Mouse (Mus musculus) heart, embryonic 11.5 days (tissue): Measurements from ENCODE around the gene Pcx. TPM values are rescaled to one million over a fixed set of nuclear protein-coding genes. Genes with fewer than 3 reads are reported as not detected.

Experiments used
- ATAC-seq: fragments of 200-750 bp; cut with Nextera tagmentation; replicated peaks from 2 replicates; pipeline ENCODE4 v1.8.0; 2017; ENCODE audit warnings: moderate library complexity; ENCODE audit not compliant: insufficient number of reproducible peaks, low FRiP score, low TSS enrichment
- H3K27ac ChIP-seq: fragments of 300-500 bp; sonication (generic); 2 replicates; pipeline ENCODE4 v1.5.1; 2014; ENCODE audit warnings: mild to moderate bottlenecking, low read depth, low read length
- H3K27me3 ChIP-seq: fragments of 300-500 bp; sonication (generic); 2 replicates; pipeline ENCODE4 v1.6.1; 2014; ENCODE audit warnings: mild to moderate bottlenecking, low read length, mixed read lengths; ENCODE audit not compliant: control insufficient read depth, insufficient read depth
- H3K36me3 ChIP-seq: fragments of 300-500 bp; sonication (generic); 2 replicates; pipeline ENCODE4 v1.6.1; 2014; ENCODE audit warnings: mild to moderate bottlenecking, low read length, moderate library complexity, mixed read lengths; ENCODE audit not compliant: control insufficient read depth, insufficient read depth
- H3K4me1 ChIP-seq: fragments of 300-500 bp; sonication (generic); 2 replicates; pipeline ENCODE4 v1.6.1; 2014; ENCODE audit warnings: low read length; ENCODE audit not compliant: control insufficient read depth, insufficient read depth
- H3K4me2 ChIP-seq: fragments of 300-500 bp; sonication (generic); 2 replicates; pipeline ENCODE4 v1.6.1; 2014; ENCODE audit warnings: mild to moderate bottlenecking, moderate library complexity
- H3K4me3 ChIP-seq: fragments of 300-500 bp; sonication (generic); 2 replicates; pipeline ENCODE4 v1.5.1; 2014; ENCODE audit warnings: low read depth, low read length
- H3K9ac ChIP-seq: fragments of 300-500 bp; sonication (generic); 2 replicates; pipeline ENCODE4 v1.6.1; 2014; ENCODE audit warnings: mild to moderate bottlenecking, low read depth, low read length, moderate library complexity
- H3K9me3 ChIP-seq: fragments of 300-500 bp; sonication (generic); replicated peaks from 2 replicates; pipeline ENCODE4 v1.6.1; 2016; ENCODE audit warnings: low read length; ENCODE audit not compliant: control insufficient read depth
- WGBS: fragments of 180-500 bp; shearing (Covaris S2); extraction: QIAGEN DNeasy Blood & Tissue Kit; methylation state at CpG from one replicate; pipeline ENCODE4 v1.1.7; 2014; ENCODE audit not compliant: insufficient replicate concordance; 5-methylcytosine and 5-hydroxymethylcytosine counted together
- microRNA-seq: library from miRNA; unstranded; fragments of <30 nt; microRNA quantifications from one replicate; pipeline ENCODE4, GENCODE M21; 2016; ENCODE audit warnings: borderline number of aligned reads
- polyA plus RNA-seq: library from polyadenylated mRNA; unstranded; fragments of >200 nt; fragmentation: Nextera tagmentation; extraction: Ambion mirVana; gene quantifications from 2 replicates; pipeline ENCODE4 v1.2.1, GENCODE M21; 2014

Pcx gene
- polyA plus RNA-seq, 1 experiment from 2014 or later: 12.8 TPM

- no peak for ATAC-seq
- no peak overlapping the region for H3K4me3 ChIP-seq
- no peak overlapping the region for H3K4me2 ChIP-seq
- no peak overlapping the region for H3K9ac ChIP-seq
- H3K9me3 ChIP-seq: no peaks in the 10 kb centered on the region
- H3K27ac ChIP-seq: no peak overlapping the region
- H3K36me3 ChIP-seq: no peaks in the 10 kb centered on the region
- WGBS: 3% methylated on average over 1 of the region's 1 CpGs
- no peaks in the 10 kb centered on the region for H3K27me3 ChIP-seq
- H3K4me1 ChIP-seq: peaks cover 17% of the 10 kb centered on the region
Observed at GRCm38 (mm10) chr19:4628819-4629218, 118.5 kb downstream of the Pcx start.

- Histone ChIP-seq H3K9ac (no peak overlapping the region), H3K27me3 (peaks cover 7% of the 10 kb centered on the region; the same call in 1 of the 2 replicates), H3K4me1 (no peaks in the 10 kb centered on the region), H3K27ac (no peak overlapping the region), H3K4me3 (no peak overlapping the region), H3K4me2 (no peak overlapping the region), H3K36me3 (no peaks in the 10 kb centered on the region), H3K9me3 (no peaks in the 10 kb centered on the region)
- no peak for ATAC-seq
- 52% methylated on average over 4 of the region's 4 CpGs for WGBS
Observed at GRCm38 (mm10) chr19:4635986-4636385, 125.7 kb downstream of the Pcx start.

- H3K4me3 ChIP-seq: no peak overlapping the region
- H3K9ac ChIP-seq: no peak overlapping the region
- WGBS: 41% methylated on average over 10 of the region's 10 CpGs
- no peak for ATAC-seq
- 0 out of 2 replicates have a peak, but pooled peaks cover 3% of the 10 kb centered on the region for H3K4me1 ChIP-seq
- no peaks in the 10 kb centered on the region for H3K9me3 ChIP-seq
- H3K4me2 ChIP-seq: no peak overlapping the region
- H3K27me3 ChIP-seq: 0 out of 2 replicates have a peak, but pooled peaks cover 2% of the 10 kb centered on the region
- H3K27ac ChIP-seq: no peak overlapping the region
- no peaks in the 10 kb centered on the region for H3K36me3 ChIP-seq
Observed at GRCm38 (mm10) chr19:4644271-4644670, 134.0 kb downstream of the Pcx start.

GRCm38 (mm10) chr19:4646917-4647492 is 136.7 kb downstream of the Pcx start:
- Histone ChIP-seq H3K4me1 (0 out of 2 replicates have a peak, but pooled peaks cover 3% of the 10 kb centered on the region), H3K27me3 (0 out of 2 replicates have a peak, but pooled peaks cover 2% of the 10 kb centered on the region), H3K9ac (no peak overlapping the region), H3K4me3 (no peak overlapping the region), H3K9me3 (no peaks in the 10 kb centered on the region), H3K27ac (no peak overlapping the region), H3K36me3 (no peaks in the 10 kb centered on the region), H3K4me2 (no peak overlapping the region)
- 71% methylated on average over 11 of the region's 11 CpGs for WGBS
- ATAC-seq: no peak

DNA sequence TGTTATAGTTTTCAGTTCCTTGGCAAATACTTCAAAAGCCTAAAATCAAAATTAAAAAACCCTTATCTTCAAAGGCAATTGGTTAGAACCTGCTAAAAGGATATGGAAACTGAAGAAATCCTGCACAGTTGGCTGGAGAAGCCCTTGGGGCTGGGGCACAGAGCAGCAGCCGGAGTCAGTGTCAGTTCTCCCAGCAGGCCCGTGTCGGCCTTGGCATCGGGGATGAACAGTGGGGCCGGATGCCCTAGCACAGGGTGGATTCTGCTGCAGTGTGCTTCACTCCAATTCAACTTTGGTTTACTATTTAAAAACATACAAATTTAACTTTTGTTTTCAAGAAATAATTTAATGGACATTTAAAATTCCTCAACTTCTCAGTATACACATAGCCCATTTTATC is 147.9 kb downstream of the Pcx start:
- H3K9me3 ChIP-seq: no peaks in the 10 kb centered on the region
- H3K27me3 ChIP-seq: no peaks in the 10 kb centered on the region; the same call in 1 of the 2 replicates

DNA sequence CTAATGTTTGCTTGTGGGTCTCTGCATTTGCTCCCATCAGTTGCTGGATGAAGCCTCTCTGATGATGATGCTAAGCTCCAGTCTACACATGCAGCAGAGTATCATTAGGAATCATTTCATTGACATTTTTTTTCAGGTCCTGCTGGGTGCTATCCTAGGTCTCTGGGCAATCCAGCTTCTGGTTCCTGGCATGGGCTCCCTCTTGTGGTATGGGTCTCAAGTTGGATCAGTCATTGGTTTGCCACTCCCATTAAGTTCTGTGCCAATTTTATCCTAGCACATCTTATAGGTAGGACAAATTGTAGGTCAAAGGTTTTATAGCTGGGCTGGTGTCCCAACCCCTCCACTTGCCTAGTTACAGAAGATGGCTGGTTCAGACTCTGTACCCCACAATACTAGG is 156.5 kb downstream of the Pcx start:
- H3K4me2 ChIP-seq: no peak overlapping the region
- no peak overlapping the region for H3K9ac ChIP-seq
- H3K4me1 ChIP-seq: no peaks in the 10 kb centered on the region
- no peaks in the 10 kb centered on the region for H3K27me3 ChIP-seq
- H3K27ac ChIP-seq: no peak overlapping the region
- H3K36me3 ChIP-seq: no peaks in the 10 kb centered on the region
- H3K4me3 ChIP-seq: no peak overlapping the region
- no peak for ATAC-seq
- no peaks in the 10 kb centered on the region for H3K9me3 ChIP-seq

More for the DNA sequence above, 147.9 kb downstream of the Pcx start:
- Histone ChIP-seq H3K36me3 (no peaks in the 10 kb centered on the region), H3K9ac (no peak overlapping the region), H3K4me2 (no peak overlapping the region), H3K4me1 (no peaks in the 10 kb centered on the region), H3K4me3 (no peak overlapping the region), H3K27ac (no peak overlapping the region)
- no peak for ATAC-seq
- WGBS: 86% methylated on average over 5 of the region's 5 CpGs

- H3K9ac ChIP-seq: no peak overlapping the region
- H3K27me3 ChIP-seq: no peaks in the 10 kb centered on the region
- no peaks in the 10 kb centered on the region for H3K9me3 ChIP-seq
- H3K27ac ChIP-seq: no peak overlapping the region
- ATAC-seq: no peak
- 63% methylated on average over 4 of the region's 4 CpGs for WGBS
- no peak overlapping the region for H3K4me3 ChIP-seq
- H3K36me3 ChIP-seq: no peaks in the 10 kb centered on the region
- no peak overlapping the region for H3K4me2 ChIP-seq
- H3K4me1 ChIP-seq: no peaks in the 10 kb centered on the region
Observed at GRCm38 (mm10) chr19:4670776-4671175, 160.5 kb downstream of the Pcx start.

Small RNA genes within 50 kb of the gene (microRNA-seq; reads per million reads assigned to microRNA genes)
- 0.88 reads per million, percentile 11 among the genes with 10 or more reads in this experiment for gene Mir6986

Other genes with a start within 250 kb of the Pcx start
- 3.1 and 3.6 TPM in 2 replicates for gene Ssh3, start 241.3 kb upstream of the Pcx start, polyA plus RNA-seq
- gene Ankrd13d, start 227.3 kb upstream of the Pcx start, polyA plus RNA-seq: 2.1 and 2.2 TPM in 2 replicates
- 12.0 and 14.2 TPM in 2 replicates for gene Grk2, start 204.2 kb upstream of the Pcx start, polyA plus RNA-seq
- 34.8 and 44.9 TPM in 2 replicates for gene Kdm2a, start 112.2 kb upstream of the Pcx start, polyA plus RNA-seq
- gene Rhod, start 71.0 kb upstream of the Pcx start, polyA plus RNA-seq: 28.5 and 31.1 TPM in 2 replicates
- 0.72 and 1.3 TPM in 2 replicates for gene Syt12, start 33.0 kb upstream of the Pcx start, polyA plus RNA-seq
- not detected in 2 replicates for gene 2010003K11Rik, start 11.9 kb upstream of the Pcx start, polyA plus RNA-seq
- 4.7 TPM in 2 replicates for gene Lrfn4, start 105.2 kb downstream of the Pcx start, polyA plus RNA-seq
- 39.0 and 39.9 TPM in 2 replicates for gene Rce1, start 115.2 kb downstream of the Pcx start, polyA plus RNA-seq
- 1.2 TPM in 2 replicates for gene Gm960, start 188.2 kb downstream of the Pcx start, polyA plus RNA-seq
- gene Sptbn2, start 200.7 kb downstream of the Pcx start, polyA plus RNA-seq: 0.42 and 0.49 TPM in 2 replicates
- gene Rbm4b, start 246.0 kb downstream of the Pcx start, polyA plus RNA-seq: 37.0 and 43.4 TPM in 2 replicates